Mouse (Mus musculus): ENCODE measurements around the gene Mettl16.

The Mettl16 gene

DNA sequence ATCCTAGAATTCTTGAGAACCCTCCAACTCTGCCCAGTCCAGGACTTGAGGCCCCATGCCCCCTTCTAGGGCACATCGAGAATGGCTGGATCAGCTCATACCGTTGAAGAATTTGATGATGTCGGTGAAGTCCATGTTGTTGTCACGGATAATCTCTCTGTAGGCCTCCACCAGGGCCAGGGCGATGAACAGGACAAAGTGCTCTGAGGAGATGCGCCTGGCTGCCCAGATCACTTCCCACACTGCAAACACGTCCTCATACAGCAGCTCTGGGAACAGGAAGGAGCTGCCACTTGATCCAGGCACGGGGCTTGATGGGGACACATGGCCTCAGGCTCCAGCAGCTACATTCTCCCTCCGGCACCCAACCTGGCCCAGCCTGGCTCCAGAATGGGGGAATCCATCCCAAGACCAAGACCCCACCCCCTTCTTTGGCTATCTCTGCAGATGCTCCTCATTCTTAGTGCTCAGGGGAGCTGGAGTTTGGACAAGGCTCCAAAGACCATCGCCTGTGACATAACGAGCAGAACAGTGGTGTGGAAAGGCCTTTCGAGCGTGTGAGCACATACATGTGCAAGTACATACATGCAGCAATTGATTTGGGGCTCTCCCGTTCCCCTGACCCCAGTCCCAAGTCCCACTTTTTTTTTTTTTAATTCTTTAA lies 80.5 kb downstream of the Mettl16 start:
- DNase-seq: peak in 1 of 2 experiments; percentile 22

DNA sequence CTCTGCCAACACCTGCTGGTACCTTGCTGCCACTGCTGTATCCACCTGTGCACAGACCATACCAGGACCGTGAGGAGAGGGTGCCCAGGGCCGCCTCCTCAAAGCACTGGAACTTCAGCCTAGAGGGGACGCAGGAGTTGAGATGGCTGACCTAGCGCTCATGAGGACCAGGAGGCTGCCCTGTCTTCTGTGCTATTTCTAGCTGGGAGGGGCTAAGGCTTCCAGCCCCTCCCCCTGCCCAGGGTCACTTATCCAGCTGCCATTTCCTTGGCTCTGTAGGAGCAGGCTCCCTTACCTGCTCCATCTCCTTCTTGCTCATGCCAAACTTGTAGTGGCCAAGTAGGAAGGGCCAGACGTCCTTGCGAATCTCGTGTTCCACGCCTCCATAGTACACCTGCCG lies 87.1 kb downstream of the Mettl16 start:
- DNase-seq: no peak

DNA sequence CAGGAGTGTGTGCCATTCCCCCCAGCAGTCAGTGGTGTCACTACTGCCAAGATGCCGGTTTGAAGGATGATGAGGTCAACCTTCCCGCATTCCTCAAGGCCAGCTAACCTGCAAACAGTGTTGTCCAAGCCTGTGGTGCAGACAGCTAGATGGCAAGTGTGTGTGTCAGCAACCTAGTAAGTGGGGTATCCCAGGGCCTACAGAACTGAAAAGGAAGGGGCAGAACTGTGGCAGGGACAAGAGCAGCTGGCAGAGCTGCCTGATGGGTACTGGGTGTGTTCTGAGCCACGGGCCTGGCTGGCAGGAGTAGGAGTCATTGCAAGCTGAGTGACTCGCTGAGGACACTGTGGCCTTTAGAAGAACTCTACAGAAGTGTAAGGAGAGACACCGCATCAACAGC lies 91.5 kb downstream of the Mettl16 start:
- no peak for DNase-seq

DNA sequence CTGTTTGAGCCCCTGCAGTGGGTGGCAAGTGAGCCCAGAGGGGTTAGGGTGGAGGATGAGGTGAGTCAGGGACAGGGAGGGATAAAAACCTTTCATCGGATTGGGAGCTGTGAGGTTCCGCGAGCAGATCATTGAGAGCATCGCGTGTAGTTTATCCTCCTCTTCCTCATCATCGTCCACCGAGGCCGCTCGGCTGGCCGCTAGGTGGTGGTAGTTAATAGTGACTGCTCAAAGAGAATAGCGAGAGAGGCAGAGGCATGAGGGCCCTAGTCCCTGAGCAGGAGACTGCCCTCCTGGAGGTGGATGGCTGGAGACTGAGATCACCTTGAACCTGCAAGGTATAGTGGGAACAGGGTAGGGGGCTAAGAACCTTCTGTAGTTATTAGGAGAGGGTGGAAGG lies 92.8 kb downstream of the Mettl16 start:
- DNase-seq: peak; percentile 43 to 45

DNA sequence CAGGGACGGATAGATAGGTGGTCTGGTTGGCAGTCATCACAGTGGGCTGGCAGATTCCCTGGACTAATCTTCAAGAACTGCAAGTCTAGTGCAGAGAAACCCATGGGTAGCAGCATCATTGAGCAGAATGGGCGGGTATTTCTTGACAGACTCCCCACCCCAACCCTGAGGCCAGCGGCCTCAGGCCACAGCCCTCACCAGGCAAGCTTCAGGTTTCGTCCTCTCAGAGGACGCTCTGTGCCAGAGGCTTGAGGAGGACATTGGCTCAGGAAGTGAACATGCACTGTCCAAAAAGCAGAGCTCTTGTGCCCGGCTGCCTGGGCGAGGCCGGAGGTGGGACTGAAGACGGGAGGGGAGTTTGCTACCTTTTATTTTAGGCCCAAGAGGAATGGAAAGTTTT lies 93.8 kb downstream of the Mettl16 start:
- DNase-seq: no peak

DNA sequence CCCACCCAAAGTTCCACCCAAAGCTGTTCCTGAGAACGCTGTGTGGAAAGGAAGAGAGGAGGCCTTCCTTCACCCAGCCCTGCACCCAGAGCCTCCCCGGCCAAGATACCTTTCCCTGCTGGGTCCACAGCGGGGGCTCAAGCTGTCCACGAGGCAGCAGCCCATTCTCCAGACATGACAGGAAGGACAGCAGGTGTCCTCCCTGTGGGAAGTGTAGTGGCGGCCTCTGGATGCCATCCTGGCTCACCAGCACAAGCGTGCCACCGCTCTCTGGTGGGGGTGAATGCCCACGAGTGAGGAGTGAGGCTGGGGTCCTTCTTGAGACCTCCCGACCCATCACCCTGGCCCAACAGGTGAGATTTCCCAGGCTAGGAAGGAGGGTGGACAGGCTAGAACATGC lies 94.6 kb downstream of the Mettl16 start:
- DNase-seq: no peak

DNA sequence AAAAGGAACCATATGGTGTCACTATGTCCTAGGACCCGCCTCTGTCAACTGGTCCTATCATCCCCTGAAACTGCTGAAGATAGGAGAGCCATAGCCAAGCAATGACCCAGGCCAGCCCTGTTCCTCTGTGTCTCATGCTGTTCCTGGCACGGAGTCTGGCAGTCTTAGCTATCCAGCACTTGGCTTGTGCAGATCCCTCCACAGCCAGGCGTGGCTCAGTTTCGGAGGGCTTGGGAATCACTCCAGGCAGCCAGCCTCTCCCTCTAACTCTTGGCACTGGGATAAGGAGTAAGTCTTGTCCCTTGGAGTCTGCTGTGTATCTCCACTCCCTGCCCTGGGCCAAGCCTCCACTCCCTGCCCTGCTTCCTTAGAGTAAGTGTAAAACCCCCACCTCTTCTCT lies 96.0 kb downstream of the Mettl16 start:
- peak; percentile 61 to 84 for DNase-seq

DNA sequence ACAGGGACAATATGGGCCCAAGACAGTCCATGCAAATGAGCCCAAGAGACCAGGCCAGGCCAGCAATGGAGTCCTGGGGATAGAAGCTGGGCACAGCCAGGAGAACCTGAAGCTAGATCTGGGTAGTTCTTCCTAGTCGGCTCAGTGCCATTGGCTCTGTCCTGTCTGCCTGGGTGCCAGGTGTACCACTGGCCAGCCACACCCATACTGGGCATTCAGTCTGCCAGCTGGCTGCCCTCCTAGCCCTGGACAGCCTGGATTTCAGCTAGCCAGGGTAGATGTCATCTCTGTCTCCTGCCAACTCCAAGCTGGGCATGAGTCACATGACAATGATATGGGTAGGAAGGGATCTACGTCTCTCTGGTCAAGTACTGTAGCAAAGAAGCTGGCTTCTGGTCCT lies 96.6 kb downstream of the Mettl16 start:
- peak in 1 of 2 experiments; percentile 25 for DNase-seq

DNA sequence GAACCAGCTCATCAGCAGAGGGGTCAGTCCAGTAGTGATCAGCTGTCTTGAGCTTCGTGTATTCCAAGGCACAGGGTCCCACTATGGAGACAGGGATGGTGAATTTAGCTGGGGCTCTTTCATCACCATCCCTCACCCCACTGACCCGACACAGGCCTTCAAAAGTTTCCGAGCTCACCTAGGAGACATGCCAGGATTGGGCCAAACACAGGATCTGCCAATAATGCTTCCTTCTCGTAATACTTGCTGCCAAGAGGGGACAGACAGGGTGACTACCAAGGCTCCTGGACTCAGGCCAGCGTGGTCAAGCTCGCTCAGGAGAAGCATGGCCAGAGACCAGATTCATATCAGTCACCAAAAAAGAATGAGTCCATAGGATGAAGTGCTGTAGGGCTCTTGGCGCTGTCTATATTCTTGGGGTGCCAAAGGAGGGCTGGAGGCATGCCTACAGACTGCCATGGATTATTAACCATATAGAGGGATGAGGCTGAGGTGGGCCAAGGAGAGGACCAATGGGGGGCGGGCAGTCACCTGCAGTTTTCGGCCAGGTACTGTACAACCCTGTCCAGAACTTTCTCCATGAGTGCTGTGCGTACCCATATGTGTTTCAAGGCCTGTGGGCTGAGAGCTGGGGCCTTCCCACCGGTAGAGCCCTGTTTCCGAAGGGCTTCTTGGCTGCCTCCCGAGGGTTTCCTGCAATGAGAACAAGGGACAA lies 97.6 kb downstream of the Mettl16 start:
- peak in 1 of 2 experiments; percentile 22 for DNase-seq

DNA sequence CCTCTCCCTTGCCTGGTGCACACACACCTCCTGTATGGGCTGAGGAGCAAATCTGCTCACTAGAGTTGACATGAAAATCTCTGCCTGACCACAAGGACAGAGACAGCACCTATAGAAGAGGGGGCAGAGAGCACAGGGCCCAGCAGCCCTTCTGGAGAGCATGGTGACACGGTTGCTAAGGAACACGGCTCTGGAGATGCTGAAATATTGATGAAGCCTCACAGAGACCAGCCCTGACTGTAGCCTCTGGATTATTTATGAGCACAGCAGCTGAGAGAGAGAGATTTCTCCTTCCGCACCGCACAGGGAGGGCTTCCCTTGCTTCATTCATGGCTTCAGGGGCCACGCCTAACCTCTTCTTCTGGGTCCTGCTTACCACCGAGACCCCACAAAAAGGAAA lies 99.0 kb downstream of the Mettl16 start:
- DNase-seq: peak in 1 of 2 experiments; percentile 10

DNA sequence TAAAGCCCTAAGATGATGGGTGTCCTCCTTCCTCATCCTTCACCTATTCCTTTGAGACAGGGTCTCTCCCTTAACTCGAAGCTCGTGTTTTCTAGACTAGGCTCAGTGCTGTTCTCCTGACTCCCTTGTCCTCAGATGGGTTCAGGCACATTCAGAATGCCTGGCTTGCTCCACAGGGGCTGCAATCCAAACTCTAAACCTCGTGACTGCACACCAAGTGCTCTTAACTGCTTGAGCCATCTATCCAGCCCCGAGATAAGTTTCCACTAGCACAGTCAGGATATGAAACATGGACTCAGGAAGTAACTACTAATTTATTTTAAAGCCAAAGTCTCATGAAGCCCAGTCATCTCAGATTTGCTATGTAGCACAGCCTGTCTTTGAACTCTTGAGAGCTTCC lies 99.9 kb downstream of the Mettl16 start:
- peak; percentile 27 to 39 for DNase-seq

DNA sequence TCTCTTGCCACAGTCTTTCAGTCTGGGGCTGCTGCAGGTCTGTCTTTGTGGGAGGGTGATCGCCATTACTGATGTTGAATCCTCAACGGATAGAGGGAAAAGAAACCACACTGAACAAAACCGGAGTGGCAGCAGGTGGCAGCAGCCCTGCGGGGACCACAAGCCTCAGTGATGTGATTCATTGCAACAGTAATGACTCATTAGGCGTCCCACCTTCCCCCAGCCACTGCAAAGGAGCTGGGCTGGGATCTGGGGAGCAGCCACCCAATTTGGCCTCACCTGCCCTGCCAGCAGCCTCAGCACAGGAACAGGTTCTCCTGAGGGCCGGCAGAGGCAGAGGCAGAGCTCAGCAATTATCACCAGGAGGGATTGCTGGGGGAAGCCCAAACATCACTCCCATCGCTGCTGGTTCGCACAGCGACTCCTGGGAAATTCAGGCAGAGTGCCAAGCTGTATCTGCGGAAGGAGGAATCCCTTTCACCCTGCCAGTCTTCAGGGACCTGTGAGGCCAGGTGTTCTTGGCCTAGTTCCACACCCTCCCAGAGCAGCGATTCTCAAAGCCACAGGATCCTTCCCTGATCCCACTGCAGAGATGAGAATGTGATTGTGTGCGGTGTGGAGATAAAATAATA lies 100.5 kb downstream of the Mettl16 start:
- peak in 1 of 2 experiments; percentile 44 for DNase-seq

DNA sequence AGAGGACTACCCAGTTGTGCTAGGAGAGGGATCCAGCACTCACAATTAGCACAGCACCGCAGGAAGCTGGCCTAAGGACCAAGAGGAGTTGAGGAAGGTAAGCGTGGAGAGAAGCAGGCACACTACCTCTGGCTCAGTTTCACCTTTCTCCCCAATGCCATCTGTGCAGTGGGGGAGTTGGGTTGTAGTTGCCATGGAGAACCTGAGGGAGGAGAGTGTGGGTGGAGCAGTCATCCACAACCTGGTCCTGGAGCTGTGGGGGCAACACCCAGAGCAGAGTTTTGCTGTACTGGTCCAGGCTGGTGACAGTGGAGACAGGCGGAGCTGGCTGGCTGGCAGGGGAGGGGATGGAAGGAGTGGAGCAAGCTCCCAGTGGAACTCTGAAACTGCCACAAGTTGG lies 104.0 kb downstream of the Mettl16 start:
- DNase-seq: peak in 1 of 2 experiments; percentile 13

DNA sequence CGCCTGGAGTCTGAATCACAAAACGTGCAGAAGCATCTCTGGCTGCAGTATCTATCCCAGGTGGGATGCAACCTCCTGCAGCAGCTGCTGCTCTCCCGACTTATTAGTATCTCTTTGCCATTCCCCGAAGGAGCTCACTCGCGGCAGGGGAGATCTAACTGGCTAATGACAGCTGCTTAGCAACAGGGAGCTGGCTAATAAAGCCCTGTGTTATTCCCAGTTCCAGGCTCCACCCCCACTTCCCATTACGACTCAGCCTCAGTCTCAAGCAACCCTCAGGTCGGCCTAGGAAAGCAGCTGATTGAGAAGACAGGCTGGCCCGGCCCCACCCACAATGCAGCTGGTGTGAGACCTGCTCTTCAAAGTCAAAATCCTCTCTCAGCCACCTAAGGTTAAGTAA lies 106.2 kb downstream of the Mettl16 start:
- peak; percentile 44 to 50 for DNase-seq

Data from lung, postnatal 4 days (tissue).